Mouse (Mus musculus) urinary bladder, postnatal 4 days (tissue): Measurements from ENCODE around the gene Arl6ip1.

Experiments
- DNase-seq, 2 experiments: peaks; one replicate each; pipeline ENCODE4 v3.0.0; 2021 to 2022; ENCODE audit warnings: low spot score in 2 of 2

Arl6ip1 gene

DNA sequence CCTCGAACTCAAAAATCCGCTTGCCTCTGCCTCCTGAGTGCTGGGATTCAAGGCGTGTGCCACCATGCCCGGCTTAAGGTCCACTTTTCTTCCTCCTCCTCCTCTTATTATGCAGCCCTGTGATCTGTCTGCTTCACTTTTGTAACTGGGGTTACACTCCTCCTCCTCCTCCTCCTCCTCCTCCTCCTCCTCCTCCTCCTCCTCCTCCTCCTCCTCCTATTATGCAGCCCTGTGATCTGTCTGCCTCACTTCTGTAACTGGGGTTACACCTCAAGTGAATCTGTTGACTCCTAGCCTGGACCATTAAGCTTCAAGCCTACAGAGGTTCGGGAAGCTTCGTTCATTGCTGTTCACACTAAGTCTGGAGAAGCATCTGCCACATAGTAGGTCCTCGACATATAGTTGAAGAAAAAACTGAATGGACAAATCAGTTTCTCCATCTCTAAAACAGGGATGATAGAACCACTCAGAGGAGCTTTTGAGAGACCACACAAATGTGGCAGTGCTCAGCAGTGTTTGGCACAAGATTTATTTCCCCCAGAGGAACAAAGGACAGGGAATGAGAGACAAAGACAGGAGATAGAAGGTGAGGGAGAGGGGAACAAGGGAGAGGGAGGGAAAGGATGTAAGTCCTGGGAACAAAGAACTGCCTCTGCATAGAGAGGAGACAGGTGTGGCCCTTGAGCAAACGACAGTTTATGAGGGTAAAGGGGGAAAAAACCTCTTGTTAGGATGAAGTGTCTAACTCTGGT, 12.5 kb downstream of the Arl6ip1 start:
- DNase-seq: no peak

DNA sequence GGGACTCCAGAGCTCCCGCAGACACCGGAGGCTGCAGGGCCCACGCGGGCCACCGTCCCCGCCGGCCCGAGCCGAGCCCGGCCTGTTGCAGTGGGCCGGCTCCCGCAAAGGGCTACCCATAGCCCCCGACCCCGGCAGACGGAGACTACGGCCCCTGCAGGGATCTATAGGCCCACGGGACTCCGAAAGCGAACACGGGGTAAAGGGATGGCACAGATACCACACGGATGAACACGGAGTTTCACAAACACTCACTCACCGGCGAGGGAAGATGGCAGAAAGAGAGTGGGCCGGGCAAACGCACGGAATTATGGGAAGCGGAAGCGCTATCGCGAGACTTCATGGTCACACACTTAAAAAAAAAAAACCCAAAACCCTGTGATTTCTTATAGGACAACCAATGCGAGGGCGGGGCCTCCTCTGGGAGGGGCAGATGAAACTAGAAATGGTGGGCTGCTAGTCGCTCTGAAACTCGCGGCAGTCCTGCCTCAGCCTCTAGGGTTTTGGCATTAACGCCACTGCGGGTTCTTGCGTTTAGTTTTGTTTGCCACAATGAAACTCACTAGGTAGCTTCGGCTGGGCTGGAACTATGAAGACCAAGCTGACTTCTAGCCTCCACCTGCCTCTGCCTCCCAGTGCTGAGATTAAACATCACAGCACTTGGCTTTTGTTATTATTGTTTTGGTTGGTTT, 13.4 kb downstream of the Arl6ip1 start, which contains the start of gene Rps15a:
Gene Rps15a (minus strand): TSS at position 312 of the 692 bp plus-strand sequence.
- peak; percentile 89 to 94 for DNase-seq

DNA sequence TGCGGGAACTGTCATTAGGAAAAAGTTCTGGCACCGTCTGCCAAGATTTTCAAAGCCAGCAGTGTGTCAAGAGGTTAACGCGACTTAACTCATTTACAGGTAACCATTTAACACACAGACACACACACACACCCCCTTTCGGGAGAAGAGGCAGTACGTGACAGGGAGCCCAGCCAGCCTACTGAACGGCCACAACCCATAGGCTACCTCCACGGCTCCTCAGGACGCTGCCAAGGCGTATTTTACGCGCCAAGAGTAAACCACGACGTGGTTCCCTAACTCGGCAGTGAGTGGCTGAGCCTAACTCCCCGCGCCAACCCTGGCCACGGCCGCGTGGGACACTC, 14.0 kb downstream of the Arl6ip1 start:
- DNase-seq: no peak

DNA sequence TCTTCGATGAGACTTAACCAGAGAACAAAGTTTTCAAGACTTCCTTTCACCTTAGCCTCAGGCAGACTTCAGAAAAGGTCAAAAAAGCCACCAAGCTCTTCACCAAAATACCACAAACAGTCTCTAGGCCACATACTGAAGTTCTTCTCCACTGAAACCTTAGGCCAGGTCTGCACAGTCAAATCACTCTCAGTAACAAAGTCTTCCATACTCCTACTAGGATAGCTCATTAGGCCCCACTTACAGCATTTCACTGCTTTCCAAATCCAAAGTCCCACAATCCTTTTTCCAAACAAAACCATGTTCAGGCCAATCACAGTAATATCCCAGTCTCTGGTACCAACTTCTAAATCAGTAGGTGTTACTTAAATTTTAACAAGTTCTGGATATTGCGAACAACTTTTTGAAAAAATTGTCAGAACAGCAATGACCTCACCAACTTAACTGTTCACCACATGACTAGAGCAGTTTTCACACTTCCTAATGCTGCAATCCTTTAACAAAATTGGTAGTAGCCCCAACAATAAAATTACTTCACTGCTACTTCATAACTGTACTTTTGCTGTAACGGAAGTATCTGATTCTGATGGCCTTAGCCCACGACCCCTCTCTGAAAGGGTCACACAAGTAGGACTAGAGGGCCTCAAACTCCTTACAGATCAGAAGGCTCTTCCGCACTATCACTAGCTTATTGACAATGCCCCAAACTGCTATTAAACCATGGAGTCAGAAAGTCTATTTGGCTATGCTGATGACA, 15.7 kb downstream of the Arl6ip1 start:
- no peak for DNase-seq

DNA sequence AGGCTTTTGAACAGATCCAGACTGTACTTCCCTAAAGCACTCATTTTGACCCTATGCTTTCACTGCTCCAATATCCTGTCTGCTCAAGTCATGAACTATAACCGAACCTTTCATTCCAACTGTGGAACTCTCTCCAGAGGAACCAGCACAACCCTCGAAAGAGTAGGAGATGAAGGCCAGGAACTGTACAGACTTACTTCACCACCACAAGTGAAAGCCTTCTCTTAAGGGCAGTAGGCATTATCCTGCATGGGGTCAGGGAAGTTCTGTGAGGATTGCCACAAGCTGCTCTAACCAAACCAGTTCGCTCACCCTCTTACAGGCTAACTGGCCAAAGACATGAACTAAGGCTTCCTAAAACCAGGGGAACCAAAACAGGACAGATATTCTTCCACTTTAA, 18.3 kb downstream of the Arl6ip1 start:
- no peak for DNase-seq

DNA sequence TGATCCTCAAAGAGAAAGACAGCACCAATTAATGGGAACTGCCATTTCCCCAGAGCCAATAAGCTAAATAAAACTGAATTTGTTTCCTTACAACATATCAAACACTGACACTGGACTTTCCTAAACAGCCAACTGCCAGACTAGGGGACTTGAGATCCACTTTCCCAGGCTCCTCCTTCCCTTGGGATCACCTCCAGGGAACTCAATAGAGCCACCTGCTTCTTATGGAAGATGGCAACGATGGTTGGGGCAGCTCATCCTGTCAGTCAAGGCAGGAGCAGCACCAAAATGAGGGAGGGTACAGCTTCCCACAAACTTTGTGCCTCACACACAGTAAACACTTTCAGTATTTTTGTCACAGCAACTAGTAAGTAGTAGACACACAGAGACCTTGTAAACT, 21.8 kb downstream of the Arl6ip1 start:
- no peak for DNase-seq

DNA sequence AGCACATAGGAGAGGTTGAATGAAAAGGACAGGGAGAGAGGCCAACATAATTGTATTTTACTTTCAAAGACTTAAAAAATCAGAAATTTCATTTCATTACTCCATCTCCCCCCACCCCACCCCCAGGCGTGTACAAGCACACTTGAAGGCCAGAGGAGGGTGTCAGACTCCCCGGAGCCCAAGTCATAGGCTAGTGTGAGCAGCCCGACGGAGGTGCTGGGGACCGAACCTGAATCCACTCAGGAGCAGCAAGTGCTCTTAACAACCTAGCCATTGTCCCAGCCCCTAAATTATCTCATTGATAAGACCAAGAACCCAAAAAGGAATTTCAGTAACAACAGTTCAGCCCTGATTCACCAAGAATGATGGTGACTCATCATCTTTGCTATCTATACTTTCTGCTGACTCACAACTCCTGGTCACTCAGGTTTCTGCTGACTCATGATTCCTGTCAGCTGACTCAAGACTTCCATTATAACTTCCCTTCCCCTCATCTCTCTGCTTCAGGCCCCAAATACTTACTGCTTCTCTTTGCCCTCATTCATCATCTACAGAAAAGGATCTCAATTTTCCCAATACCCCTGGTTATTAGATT, 24.9 kb downstream of the Arl6ip1 start:
- DNase-seq: no peak

DNA sequence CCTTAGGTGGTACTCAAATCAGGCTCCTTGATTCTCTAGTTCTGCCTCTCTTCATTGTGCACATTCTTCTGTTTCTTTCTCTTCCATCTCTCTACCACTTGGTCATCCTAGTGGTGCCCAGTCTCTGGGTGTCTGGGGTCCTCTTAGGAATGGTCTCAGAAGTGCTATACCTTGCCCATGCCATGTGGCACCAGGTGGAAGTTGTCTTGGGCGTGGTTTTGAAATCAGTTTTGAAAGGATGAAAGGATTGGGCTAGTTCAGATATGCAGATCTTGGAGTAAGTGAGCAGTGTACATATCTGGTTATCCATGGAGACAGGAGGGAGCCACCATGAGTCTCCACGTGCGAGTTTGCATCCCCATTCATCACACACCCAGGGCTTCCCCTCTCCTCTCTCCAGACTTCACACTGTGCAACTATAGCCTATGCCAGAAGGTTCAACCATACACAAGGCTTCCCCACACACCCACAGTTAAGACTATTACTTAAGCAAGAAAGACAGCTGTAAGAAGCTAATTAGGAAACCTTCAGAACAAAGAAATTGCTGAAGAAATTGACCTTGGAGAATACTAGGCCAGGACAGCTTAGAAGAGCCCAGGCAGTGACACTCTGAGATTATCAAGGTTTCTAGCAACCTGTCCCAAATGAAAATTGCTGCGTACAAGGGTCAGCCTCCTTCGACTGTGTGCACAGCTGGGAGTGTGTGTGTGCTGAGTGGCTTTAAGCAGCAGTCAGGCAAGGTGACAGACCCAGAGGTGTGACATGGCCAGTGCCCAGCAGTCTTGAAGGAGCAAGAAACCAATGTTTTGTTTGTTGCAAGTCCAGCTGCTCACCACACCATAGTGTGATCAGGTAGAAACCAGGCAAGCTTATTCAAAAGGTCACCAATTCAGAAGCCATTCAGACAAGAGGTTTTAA, 25.7 kb downstream of the Arl6ip1 start:
- no peak for DNase-seq

DNA sequence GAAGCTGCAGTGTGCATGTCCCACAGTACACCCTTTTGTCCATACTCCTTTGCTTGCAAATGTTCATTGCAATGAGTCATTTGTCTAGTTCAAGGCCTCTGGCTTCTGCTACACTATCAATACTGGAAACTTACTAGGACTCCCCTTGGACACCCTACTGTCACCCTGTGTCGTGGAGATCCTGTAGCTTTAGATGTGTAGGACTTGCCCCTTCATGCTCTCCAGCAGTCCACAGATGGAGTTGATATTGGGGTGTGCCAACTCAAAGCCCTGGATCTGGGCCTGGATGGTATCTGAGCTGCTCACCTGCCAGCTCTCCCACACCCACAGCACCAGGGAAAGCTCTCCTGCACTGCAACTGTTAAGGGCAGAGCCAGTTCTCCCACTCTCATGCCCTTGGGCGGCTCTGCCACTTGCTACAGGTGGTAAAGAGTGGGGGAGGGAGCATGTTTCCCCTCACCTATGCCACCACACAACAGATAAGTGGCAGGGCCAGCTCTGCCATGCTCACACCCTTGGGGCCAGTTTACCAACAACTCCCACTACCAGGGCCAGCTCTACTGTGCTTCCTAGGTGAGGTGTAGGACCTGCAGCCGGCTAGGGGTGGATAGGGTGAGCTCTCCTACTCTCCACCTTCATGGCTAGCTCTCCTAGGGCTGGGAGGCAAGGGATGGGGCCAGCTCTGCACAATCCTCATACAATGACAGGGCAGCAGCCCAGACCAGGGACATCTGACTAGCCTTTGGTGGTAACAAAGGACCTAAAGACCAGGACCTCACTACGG, 26.6 kb downstream of the Arl6ip1 start:
- DNase-seq: no peak

DNA sequence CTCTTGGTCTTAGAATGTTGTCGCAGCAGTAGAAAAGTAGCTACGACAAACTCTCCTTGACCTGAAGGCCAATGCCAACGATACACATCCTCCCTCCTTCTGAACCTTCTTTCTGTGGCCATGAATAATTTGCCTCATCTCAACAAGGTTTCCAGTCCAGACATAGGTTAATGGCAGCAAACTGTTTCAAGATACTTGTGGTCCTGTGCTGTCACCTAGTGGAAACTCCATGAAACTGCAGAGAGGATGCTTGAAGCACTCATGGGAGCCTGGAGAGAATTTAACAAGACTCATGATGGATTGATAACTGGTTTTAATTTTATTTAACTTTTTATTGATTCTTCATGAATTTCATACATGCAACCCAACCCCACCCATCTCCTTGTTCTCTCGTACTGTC, 27.2 kb downstream of the Arl6ip1 start:
- DNase-seq: no peak

DNA sequence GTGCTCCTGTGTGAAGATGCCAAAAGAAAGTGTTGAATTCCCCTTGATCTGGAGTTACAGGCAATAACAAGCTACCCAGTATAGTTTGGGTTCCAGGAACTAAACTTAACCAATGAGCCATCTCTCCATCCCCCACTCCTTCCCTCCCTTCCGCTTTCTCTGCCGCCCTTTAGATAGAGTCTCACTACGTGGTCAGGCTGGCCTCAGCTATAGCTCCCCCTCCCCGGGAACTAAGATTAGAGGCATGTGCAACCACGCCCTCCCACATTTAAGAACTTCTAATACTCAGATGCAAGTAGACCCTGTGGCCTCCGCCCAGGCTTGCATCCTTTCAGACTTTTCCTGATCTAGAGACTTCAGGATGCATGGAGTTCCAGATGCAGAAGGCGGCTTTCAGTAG, 31.8 kb downstream of the Arl6ip1 start:
- DNase-seq: no peak

DNA sequence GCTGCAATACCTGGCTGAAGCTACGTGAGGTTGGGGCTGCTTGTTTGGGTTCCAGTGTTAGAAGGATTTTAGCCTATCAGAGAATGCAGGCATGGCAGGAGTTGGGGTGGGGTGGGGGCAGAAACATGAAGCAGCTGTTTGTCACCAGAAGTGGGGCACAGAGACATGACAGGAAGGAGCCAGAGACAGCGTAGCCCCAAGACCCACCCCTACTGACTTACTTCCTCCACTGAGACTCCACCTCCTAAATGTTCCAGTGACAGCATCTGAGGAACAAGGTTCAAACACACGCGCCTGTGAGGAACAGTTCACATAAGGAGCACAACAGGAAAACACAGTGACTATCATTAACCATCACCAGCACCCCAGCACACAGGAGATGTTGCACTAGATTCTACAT, 49.5 kb downstream of the Arl6ip1 start:
- DNase-seq: no peak

DNA sequence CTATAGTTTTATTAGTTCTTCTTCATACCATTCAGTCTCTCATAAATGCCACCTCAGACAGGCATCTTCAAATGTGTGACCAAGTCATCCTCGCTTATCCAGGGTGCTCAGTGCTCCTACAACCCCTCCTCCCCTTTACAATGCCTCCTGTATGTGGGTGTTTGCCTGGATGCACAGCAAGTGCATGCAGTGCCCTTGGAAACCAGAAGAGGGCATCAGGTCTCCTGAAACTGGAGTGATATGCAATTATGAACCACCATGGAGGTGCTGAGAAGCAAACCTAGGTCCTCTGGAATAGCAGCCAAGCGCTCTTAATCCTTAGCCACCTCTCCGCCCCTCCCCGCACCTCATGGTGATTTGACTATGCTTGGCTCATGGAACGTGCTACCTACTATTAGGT, 50.4 kb downstream of the Arl6ip1 start:
- no peak for DNase-seq
